Mouse (Mus musculus): ENCODE measurements at regions not wholly inside any gene's neighbourhood (a gene's known extent, or its start where the extent isn't known, plus 50 kb on each side); places are given as distances from the start of the nearest gene placed in this dataset.

GRCm38 (mm10) chr14:16897747-16898544 lies 79.0 kb upstream of the Rarb start:
- DNase-seq, result no peak

DNA sequence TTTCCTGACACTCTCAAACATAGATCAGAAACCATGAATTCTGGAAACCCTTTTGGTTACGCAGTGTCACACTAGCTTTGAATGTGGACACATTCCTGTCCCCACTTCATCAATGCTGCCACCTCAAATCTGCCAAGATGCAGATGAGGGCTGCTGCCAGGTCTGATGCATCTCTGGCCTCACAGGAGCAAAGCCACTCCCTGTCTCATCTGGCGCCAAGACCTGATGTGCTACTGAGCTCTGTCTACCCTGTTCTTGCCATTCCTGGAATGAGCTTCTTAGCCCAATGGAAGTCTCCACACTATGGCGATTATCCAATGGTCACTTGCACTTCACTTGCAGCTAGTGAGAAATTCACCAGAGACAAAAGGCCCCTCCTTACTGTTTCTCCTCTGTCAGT lies 78.0 kb upstream of the Rarb start:
- no peak for DNase-seq

- DNase-seq, result no peak
These were observed 62.3 kb upstream of the Rarb start for GRCm38 (mm10) chr14:16881249-16881648.

- no peak for DNase-seq
These were observed 50.3 kb upstream of the Rarb start for GRCm38 (mm10) chr14:16869221-16869620.
